Mouse (Mus musculus) G1E (cell line): Measurements from ENCODE around the gene Bcl11b. TPM values are rescaled to one million over a fixed set of nuclear protein-coding genes. Genes with fewer than 3 reads are reported as not detected.
A peak's percentile ranks its signal among the peaks of the same experiment; 100 is the strongest.

Experiments used
- ATAC-seq: 2 replicates; pipeline ENCODE4 v1.8.0; 2016; ENCODE audit warnings: mild to moderate bottlenecking; ENCODE audit not compliant: insufficient number of reproducible peaks, poor library complexity, low FRiP score, severe bottlenecking; ENCODE audit errors: extremely low read depth
- DNase-seq: peaks from one replicate; pipeline ENCODE4 v3.0.0; 2012; ENCODE audit warnings: low spot score
- H3K27me3 ChIP-seq: 2 replicates; pipeline ENCODE4 v1.6.1; 2012; ENCODE audit warnings: mild to moderate bottlenecking, low read length, inconsistent platforms; ENCODE audit not compliant: insufficient read depth
- H3K36me3 ChIP-seq: replicated peaks from 2 replicates; pipeline ENCODE3; 2012; ENCODE audit warnings: mild to moderate bottlenecking, inconsistent platforms
- H3K4me1 ChIP-seq: 2 replicates; pipeline ENCODE4 v1.6.1; 2012; ENCODE audit warnings: low read depth, low read length, inconsistent platforms, mixed read lengths; ENCODE audit not compliant: insufficient read depth
- H3K4me3 ChIP-seq: 2 replicates; pipeline ENCODE4 v1.5.1; 2012; ENCODE audit warnings: low read depth, mild to moderate bottlenecking, inconsistent platforms, low read length, moderate library complexity, mixed read lengths
- H3K9me3 ChIP-seq: replicated peaks from 2 replicates; pipeline ENCODE4 v1.6.1; 2012; ENCODE audit warnings: inconsistent platforms
- CTCF ChIP-seq: IDR thresholded peaks from 2 replicates; pipeline ENCODE4 v1.5.1; 2012; ENCODE audit warnings: low read depth, low read length, inconsistent platforms, mixed read lengths
- GATA1 ChIP-seq: IDR thresholded peaks from 2 replicates; pipeline ENCODE4 v1.6.1; 2012; ENCODE audit warnings: borderline replicate concordance, low read length, inconsistent platforms, mixed read lengths
- GATA2 ChIP-seq: IDR thresholded peaks from 2 replicates; pipeline ENCODE4 v1.6.1; 2012; ENCODE audit warnings: low read depth, low read length, inconsistent platforms, borderline replicate concordance
- POLR2AphosphoS5 ChIP-seq: IDR thresholded peaks from 2 replicates; pipeline ENCODE4 v1.6.1; 2012; ENCODE audit warnings: low read depth, low read length, inconsistent platforms; ENCODE audit not compliant: insufficient replicate concordance
- TAL1 ChIP-seq: conservative IDR thresholded peaks from 2 replicates; pipeline ENCODE4 v1.6.1; 2012; ENCODE audit warnings: low read depth, low read length, inconsistent platforms, mixed read lengths
- polyA plus RNA-seq: library from polyadenylated mRNA; stranded (reverse); fragments of >175 nt; gene quantifications from 2 replicates; pipeline ENCODE4 v1.2.3, GENCODE M21; 2012
- total RNA-seq, 2 experiments: library from RNA; stranded (forward) in 1 of 2; stranded (reverse) in 1 of 2; fragments of 200-1000 nt in 1 of 2; fragments of >200 nt in 1 of 2; fragmentation: Nextera tagmentation in 1 of 2; gene quantifications; 2 replicates each; pipeline ENCODE4 v1.2.3; 2014 to 2017

The Bcl11b gene
- total and polyA plus RNA-seq, 3 experiments: 0.05 TPM; not detected in 2

DNA sequence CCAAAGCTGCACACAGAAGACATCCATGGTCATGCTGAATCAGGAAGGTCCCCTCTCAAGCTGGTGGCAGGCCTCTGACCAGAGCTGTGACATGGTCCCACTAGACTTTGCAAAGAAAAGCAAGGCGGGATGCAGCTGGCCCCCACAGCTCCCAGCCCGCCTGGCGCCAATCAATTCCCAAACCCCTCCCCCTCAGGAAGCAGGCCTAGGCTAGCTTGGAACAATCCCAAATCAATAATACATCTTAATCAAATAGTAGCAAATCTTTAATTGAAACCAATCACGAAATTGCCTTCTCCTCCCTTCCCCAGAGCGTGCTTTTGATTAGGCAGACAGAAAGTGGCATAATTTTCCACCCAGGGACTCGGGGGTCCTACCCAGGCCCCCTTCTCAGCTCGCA, 113.1 kb downstream of the Bcl11b start:
- Histone ChIP-seq H3K4me3 (peak overlapping the region; percentile 17; the same call in 1 of the 2 replicates), H3K9me3 (peaks cover 93% of the 10 kb centered on the region), H3K27me3 (no peaks in the 10 kb centered on the region; the same call in 1 of the 2 replicates), H3K4me1 (no peaks in the 10 kb centered on the region), H3K36me3 (no peaks in the 10 kb centered on the region)
- ATAC-seq: no peak
- no peak for DNase-seq
- TF ChIP-seq POLR2AphosphoS5: no peak
- no peak for TF ChIP-seq GATA2
- no peak for TF ChIP-seq TAL1
- no peak for TF ChIP-seq GATA1

DNA sequence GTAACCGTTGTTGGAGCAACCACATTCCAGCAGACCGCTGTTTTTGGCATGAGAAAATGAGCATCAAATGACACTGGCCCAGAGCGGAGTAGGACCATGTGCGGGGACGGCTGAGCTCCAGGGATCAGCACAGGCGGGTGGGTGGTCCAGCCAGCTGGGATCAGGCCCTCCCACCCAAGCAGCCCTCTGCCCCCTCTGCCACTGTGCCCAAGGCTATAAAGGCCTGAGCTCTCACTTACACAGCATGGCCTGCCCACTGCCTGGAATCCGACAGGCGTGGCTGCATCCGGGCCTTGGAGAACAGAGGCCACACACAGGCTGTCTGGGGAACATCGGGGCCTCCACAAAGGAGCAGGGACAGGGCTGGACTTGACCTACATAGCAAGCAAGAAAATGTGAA, 113.6 kb downstream of the Bcl11b start:
- no peaks in the 10 kb centered on the region; the same call in 1 of the 2 replicates for H3K27me3 ChIP-seq
- H3K4me1 ChIP-seq: no peaks in the 10 kb centered on the region
- H3K9me3 ChIP-seq: peaks cover 89% of the 10 kb centered on the region
- no peak for DNase-seq
- TF ChIP-seq GATA1: no peak
- TF ChIP-seq GATA2: no peak
- no peak for TF ChIP-seq CTCF
- no peak for TF ChIP-seq POLR2AphosphoS5
- TF ChIP-seq TAL1: no peak
- H3K36me3 ChIP-seq: no peaks in the 10 kb centered on the region
- no peak overlapping the region; the same call in 1 of the 2 replicates for H3K4me3 ChIP-seq
- ATAC-seq: no peak

DNA sequence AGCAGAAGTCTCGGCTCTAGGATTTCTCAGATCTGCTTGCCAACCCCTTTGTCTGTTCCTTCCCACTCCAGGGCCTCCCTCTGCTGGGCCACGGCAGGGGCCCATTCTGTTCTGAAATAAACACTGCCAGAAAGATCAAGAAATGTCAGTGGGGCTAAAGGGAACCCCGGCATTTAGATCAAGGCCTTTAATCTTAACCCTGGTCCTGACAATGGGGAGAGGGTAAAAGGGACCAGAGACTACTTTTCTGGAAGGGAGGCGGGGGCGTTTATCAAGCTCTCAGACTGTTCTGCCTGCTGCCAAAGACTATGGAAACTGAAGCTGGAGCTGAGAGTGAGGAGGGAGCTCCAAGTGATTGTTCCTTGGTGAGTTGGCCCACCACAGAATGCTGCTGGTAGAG, 114.8 kb downstream of the Bcl11b start:
- Histone ChIP-seq H3K4me3 (no peak overlapping the region), H3K4me1 (no peaks in the 10 kb centered on the region), H3K36me3 (no peaks in the 10 kb centered on the region), H3K9me3 (peaks cover 89% of the 10 kb centered on the region), H3K27me3 (no peaks in the 10 kb centered on the region; the same call in 1 of the 2 replicates)
- TF ChIP-seq GATA1 (no peak), GATA2 (no peak), TAL1 (no peak), POLR2AphosphoS5 (no peak), CTCF (no peak)
- DNase-seq (no peak), ATAC-seq (no peak)

DNA sequence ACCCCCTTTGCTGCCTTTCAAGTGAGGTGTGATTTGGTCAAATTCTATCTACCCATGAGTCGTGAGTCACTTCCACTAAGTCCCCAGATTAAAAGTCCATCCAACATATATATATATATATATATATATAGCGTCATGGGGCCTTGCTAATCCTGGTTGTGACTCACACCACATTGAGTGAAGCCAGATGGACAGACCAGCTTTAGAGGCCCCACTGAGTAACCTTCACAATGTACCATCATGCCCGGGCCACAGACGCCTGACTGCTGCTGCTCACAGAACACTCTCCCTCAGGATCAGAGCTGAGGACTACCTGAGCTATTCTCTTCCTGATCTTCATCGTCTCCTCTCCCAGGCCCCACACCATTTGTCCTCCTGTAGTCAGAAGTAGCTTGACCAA, 115.4 kb downstream of the Bcl11b start:
- TF ChIP-seq POLR2AphosphoS5: no peak
- no peak for TF ChIP-seq GATA1
- TF ChIP-seq TAL1: no peak
- TF ChIP-seq CTCF: no peak
- no peak for TF ChIP-seq GATA2
- H3K27me3 ChIP-seq: no peaks in the 10 kb centered on the region; the same call in 1 of the 2 replicates
- H3K4me1 ChIP-seq: no peaks in the 10 kb centered on the region
- DNase-seq (no peak), ATAC-seq (no peak)
- no peak overlapping the region for H3K4me3 ChIP-seq
- no peaks in the 10 kb centered on the region for H3K36me3 ChIP-seq
- H3K9me3 ChIP-seq: peaks cover 86% of the 10 kb centered on the region

DNA sequence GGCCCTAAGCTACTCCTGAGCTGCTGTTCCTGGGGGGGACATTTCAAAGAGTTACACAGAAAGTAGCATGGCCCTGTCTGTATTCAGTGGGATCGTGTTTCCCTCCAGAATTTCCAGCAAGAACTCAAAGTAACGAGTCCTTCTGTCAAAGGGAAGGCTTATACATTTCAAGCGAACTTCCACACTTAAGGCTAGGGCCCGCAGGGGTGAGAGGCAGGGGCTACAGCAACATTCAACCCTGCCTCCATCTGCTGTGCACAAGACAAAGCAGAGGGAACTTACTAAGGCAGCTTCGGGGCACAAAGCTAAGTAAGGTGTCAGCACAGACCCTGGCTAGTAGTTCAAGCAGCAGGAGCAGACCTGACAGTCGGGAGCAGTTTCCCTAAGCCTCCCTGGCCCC, 115.8 kb downstream of the Bcl11b start:
- Histone ChIP-seq H3K4me3 (no peak overlapping the region), H3K27me3 (no peaks in the 10 kb centered on the region; the same call in 1 of the 2 replicates), H3K36me3 (no peaks in the 10 kb centered on the region), H3K9me3 (peaks cover 86% of the 10 kb centered on the region), H3K4me1 (no peaks in the 10 kb centered on the region)
- no peak for ATAC-seq
- no peak for TF ChIP-seq CTCF
- no peak for TF ChIP-seq GATA2
- TF ChIP-seq POLR2AphosphoS5: no peak
- no peak for TF ChIP-seq GATA1
- no peak for TF ChIP-seq TAL1
- DNase-seq: no peak

DNA sequence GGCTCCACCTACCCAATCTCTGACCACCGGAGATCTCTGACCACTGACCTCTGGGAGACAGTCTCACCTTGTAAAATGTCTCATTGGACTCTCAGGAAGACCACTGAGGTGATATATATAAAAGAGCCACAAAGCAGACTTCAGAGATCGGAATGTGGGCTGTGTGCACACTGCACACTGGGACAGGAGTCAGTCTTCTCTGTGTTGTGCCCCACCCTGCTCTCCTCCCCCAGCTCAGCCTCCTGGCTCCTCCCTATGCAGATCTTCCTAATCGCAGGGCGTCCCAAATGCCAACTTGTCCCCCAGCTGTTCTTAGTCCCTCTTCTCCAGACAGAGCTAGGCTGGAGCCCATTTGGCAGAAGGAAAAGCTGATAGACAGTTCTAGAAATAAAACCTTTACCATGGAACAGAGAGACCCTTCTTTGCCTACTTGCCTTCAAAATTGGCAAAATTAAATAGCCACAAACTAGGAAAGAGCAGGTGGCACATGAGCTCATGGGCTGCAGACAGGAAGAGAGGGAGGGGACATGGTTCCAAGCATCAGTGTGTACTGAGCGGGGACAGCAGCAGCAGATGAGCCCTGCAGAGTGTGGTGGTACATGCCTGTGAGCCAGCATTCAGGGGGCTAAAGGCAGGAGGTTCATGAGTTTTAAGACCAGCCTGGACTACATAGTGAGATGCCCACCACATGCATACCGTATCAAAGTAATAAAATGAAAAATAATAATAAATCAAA, 118.9 kb downstream of the Bcl11b start:
- Histone ChIP-seq H3K4me3 (no peak overlapping the region), H3K27me3 (no peaks in the 10 kb centered on the region; the same call in 1 of the 2 replicates), H3K36me3 (no peaks in the 10 kb centered on the region), H3K9me3 (peaks cover 91% of the 10 kb centered on the region), H3K4me1 (no peaks in the 10 kb centered on the region)
- TF ChIP-seq GATA2 (no peak), GATA1 (no peak), POLR2AphosphoS5 (no peak), CTCF (no peak), TAL1 (no peak)
- no peak for DNase-seq
- no peak for ATAC-seq
